In the genomic region with DNA sequence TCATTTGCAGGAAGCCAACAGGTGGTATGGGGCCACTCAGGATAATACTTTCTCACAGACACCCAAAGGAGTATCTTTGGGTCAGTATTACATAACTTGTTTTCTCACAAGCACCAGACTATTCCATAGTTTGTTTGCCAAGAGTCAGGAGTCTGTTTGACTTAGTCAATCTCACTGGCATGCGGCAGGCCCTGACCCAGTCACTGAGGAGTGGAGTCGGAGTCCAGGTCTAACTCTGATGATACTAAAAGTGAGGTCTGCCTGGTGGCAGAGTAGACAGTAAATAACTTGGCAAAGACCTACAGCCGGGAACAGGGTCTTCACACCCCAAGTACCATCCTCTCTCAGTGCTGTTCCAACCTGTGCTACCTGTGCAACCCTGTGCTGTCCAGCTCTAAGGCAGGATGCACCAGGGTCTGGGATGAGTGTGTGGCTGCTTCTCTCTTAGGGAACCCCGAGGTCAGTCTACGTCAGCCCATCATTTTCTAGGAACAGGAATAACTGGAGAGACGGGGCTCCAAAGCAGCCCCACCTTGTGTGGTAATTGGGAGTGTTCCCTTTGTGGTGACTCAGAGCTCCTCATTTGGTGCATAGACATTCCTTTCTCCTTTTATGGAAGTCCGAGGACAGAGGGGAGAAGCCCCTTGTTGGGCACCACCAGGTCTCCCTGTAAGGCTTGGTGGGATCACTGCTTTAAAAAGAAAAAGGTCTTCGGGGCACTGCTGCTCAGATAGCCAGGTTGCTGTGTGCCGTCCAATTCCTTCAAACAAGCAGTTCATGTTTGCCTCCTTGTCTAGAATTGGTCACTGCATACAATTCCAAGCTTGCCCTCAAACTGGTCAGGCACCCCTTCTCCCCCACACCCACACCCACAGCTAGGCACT, we compare ENCODE assay signal across 16 mouse cellular contexts. TPM values are rescaled to one million over a fixed set of nuclear protein-coding genes. Genes with fewer than 3 reads are reported as not detected.
DNase-seq lines count a peak whose midpoint lies in the region; ATAC-seq and TF ChIP-seq lines count a peak whose summit lies in the region.
"Had no signal": no experiment of that assay in that cellular context is flagged by ENCODE, and none has a peak within 500 bp of the region (broad histone marks: within the 10 kb centered on the region; RNA-seq: fewer than 3 reads in every experiment).

No protein-coding gene starts in this region.

- no peak overlapping the region for H3K4me2 ChIP-seq in stomach, embryonic 15.5 days
- H3K4me2 ChIP-seq: forebrain, embryonic 15.5 days had no signal

- no peaks in the 10 kb centered on the region for H3K9me3 ChIP-seq in limb, embryonic 10.5 days (replicated peaks)
- H3K9me3 ChIP-seq in stomach, embryonic 15.5 days: no peaks in the 10 kb centered on the region
- H3K9me3 ChIP-seq: forebrain, embryonic 15.5 days; midbrain, embryonic 10.5 days had no signal

- H3K27ac ChIP-seq in limb, embryonic 10.5 days: peak overlapping the region; percentile 38; the same call in 1 of the 2 replicates
- H3K27ac ChIP-seq in stomach, embryonic 15.5 days: peak overlapping the region; percentile 71
- H3K27ac ChIP-seq: forebrain, embryonic 15.5 days; midbrain, embryonic 10.5 days had no signal

- peak; percentile 86 for DNase-seq in heart, adult 11 months
- no peak for DNase-seq in heart, postnatal 14 days
- DNase-seq in lung, adult 2 months: peak; percentile 29
- DNase-seq in lung, postnatal 4 days: no peak
- no peak for DNase-seq in limb, embryonic 10.5 days (ENCODE audit: low spot score)
- no peak for DNase-seq in left cerebral cortex, adult 11 months (ENCODE audit: low spot score)
- DNase-seq: heart, postnatal 36 days; left cerebral cortex, postnatal 4 days; liver, postnatal 0 days; right cerebral cortex, postnatal 14 days; thymus, postnatal 36 days had no signal

- intact Hi-C loops in heart, postnatal 14 days (cut with DNase I): loop anchor here (10.0 kb wide), 1 partner anchor 309 kb away; no protein-coding TSS in a partner anchor

- whole genome bisulfite sequencing in lung, adult 2 months: 50% methylated on average over 9 of the region's 9 CpGs
- WGBS in limb, embryonic 10.5 days: 84% methylated on average over 9 of the region's 9 CpGs
- 75% methylated on average over 9 of the region's 9 CpGs for WGBS in stomach, embryonic 15.5 days

- H3K9ac ChIP-seq in stomach, embryonic 15.5 days: no peak overlapping the region
- H3K9ac ChIP-seq: forebrain, embryonic 15.5 days; liver, postnatal 0 days had no signal

- H3K4me3 ChIP-seq in lung, adult 2 months (replicated peaks; ENCODE audit: extremely low read depth, low read depth, low read length): no peak overlapping the region
- no peak overlapping the region for H3K4me3 ChIP-seq in limb, embryonic 10.5 days
- no peak overlapping the region for H3K4me3 ChIP-seq in stomach, embryonic 15.5 days (replicated peaks)
- H3K4me3 ChIP-seq: forebrain, embryonic 15.5 days; midbrain, embryonic 10.5 days had no signal

- TF ChIP-seq POLR2A in lung, adult 2 months (IDR thresholded peaks at IDR 0.05; ENCODE audit: borderline replicate concordance, extremely low read depth, low read depth, low read length): no peak

- no peak for TF ChIP-seq CTCF in lung, adult 2 months (IDR thresholded peaks at IDR 0.05; ENCODE audit: insufficient read depth, low read length)

- peaks cover 23% of the 10 kb centered on the region for H3K4me1 ChIP-seq in lung, adult 2 months (ENCODE audit: control insufficient read depth, insufficient read depth, low read length)
- H3K4me1 ChIP-seq in limb, embryonic 10.5 days: peaks cover 32% of the 10 kb centered on the region
- H3K4me1 ChIP-seq in stomach, embryonic 15.5 days: peaks cover 19% of the 10 kb centered on the region; the same call in 1 of the 2 replicates

- no peak for ATAC-seq in stomach, embryonic 15.5 days (ENCODE audit: insufficient read depth, low FRiP score, low read depth)
- no peak for ATAC-seq in inflammation-experienced regulatory T-cells, adult 6 months
- ATAC-seq: forebrain, embryonic 15.5 days; liver, postnatal 0 days had no signal

- peaks cover 4% of the 10 kb centered on the region; the same call in 1 of the 2 replicates for H3K27me3 ChIP-seq in limb, embryonic 10.5 days (ENCODE audit: low read depth, poor library complexity, severe bottlenecking)
- H3K27me3 ChIP-seq in stomach, embryonic 15.5 days (replicated peaks): no peaks in the 10 kb centered on the region
- H3K27me3 ChIP-seq: forebrain, embryonic 15.5 days had no signal

- H3K36me3 ChIP-seq in limb, embryonic 10.5 days: no peaks in the 10 kb centered on the region
- H3K36me3 ChIP-seq in stomach, embryonic 15.5 days: no peaks in the 10 kb centered on the region
- H3K36me3 ChIP-seq: forebrain, embryonic 15.5 days; midbrain, embryonic 10.5 days had no signal

RNA-seq across cellular contexts. Expression of gene Trim16, which starts 5.4 kb away (rescaled TPM):
- 1 to 10 TPM; 5.8 to 6.7 TPM for total RNA-seq in heart, postnatal 14 days (2021)
- polyA plus RNA-seq in lung, adult 2 months (2012; rRNA removed): 23.7 and 24.5 TPM in 2 replicates
- 2.9 and 3.3 TPM in 2 replicates for polyA plus RNA-seq in limb, embryonic 10.5 days (2016; fragmentation: Nextera tagmentation; extraction: Ambion mirVana)
- polyA plus RNA-seq in stomach, embryonic 15.5 days (2015; fragmentation: Nextera tagmentation; extraction: Ambion mirVana): 13.8 and 15.6 TPM in 2 replicates
- 10 to 100 TPM in 1 of 3 experiments, 1 to 10 TPM in 2; 6.4 to 14.6 (median 8.6) TPM for polyA plus RNA-seq in inflammation-experienced regulatory T-cells, adult 6 months (2017; shearing (Covaris generic))

RNA-seq across cellular contexts. Expression of gene Fbxw10, which starts 21.4 kb away (rescaled TPM):
- under 1 TPM; 0.43 to 0.49 TPM for total RNA-seq in heart, postnatal 14 days (2021)
- polyA plus RNA-seq in lung, adult 2 months (2012; rRNA removed): 0.38 and 0.84 TPM in 2 replicates
- 0.31 and 0.84 TPM in 2 replicates for polyA plus RNA-seq in limb, embryonic 10.5 days (2016; fragmentation: Nextera tagmentation; extraction: Ambion mirVana)
- 0.33 and 0.41 TPM in 2 replicates for polyA plus RNA-seq in stomach, embryonic 15.5 days (2015; fragmentation: Nextera tagmentation; extraction: Ambion mirVana)
- polyA plus RNA-seq in inflammation-experienced regulatory T-cells, adult 6 months (2017; shearing (Covaris generic)): 10 to 100 TPM in 2 of 3 experiments, 1 to 10 TPM in 1; 1.5 to 20.2 (median 15.8) TPM

RNA-seq across cellular contexts. Expression of gene Zfp286, which starts 36.2 kb away (rescaled TPM):
- 1 to 10 TPM; 1.0 to 1.4 TPM for total RNA-seq in heart, postnatal 14 days (2021)
- 0.54 and 1.1 TPM in 2 replicates for polyA plus RNA-seq in lung, adult 2 months (2012; rRNA removed)
- polyA plus RNA-seq in limb, embryonic 10.5 days (2016; fragmentation: Nextera tagmentation; extraction: Ambion mirVana): 22.4 and 29.8 TPM in 2 replicates
- 14.9 and 15.3 TPM in 2 replicates for polyA plus RNA-seq in stomach, embryonic 15.5 days (2015; fragmentation: Nextera tagmentation; extraction: Ambion mirVana)
- polyA plus RNA-seq in inflammation-experienced regulatory T-cells, adult 6 months (2017; shearing (Covaris generic)): 1 to 10 TPM in 2 of 3 experiments, under 1 TPM in 1; 0.48 to 7.7 (median 6.0) TPM
- polyA plus RNA-seq: C2C12 had no signal

RNA-seq across cellular contexts. Expression of gene Tvp23b, which starts 53.8 kb away (rescaled TPM):
- 10 to 100 TPM; 18.5 to 19.2 TPM for total RNA-seq in heart, postnatal 14 days (2021)
- polyA plus RNA-seq in lung, adult 2 months (2012; rRNA removed): 12.9 and 21.4 TPM in 2 replicates
- 37.9 and 43.4 TPM in 2 replicates for polyA plus RNA-seq in limb, embryonic 10.5 days (2016; fragmentation: Nextera tagmentation; extraction: Ambion mirVana)
- polyA plus RNA-seq in stomach, embryonic 15.5 days (2015; fragmentation: Nextera tagmentation; extraction: Ambion mirVana): 76.7 and 80.1 TPM in 2 replicates
- 10 to 100 TPM; 57.5 to 81.6 (median 63.6) TPM for polyA plus RNA-seq in inflammation-experienced regulatory T-cells, adult 6 months (2017; shearing (Covaris generic))

Comparison
In these comparisons a context has a peak if more than half of its experiments do, and no peak if none do; other contexts are left out.
1. DNase-seq: peak in heart, adult 11 months (single experiment) and lung, adult 2 months (single experiment); none in heart, postnatal 14 days (0 of 2), lung, postnatal 4 days (0 of 2), limb, embryonic 10.5 days (single experiment) and left cerebral cortex, adult 11 months (single experiment).